Mouse (Mus musculus) embryonic facial prominence, embryonic 13.5 days (tissue): ENCODE data around the gene Gm10037. TPM values are rescaled to one million over a fixed set of nuclear protein-coding genes. Genes with fewer than 3 reads are reported as not detected.
A peak's percentile ranks its signal among the peaks of the same experiment; 100 is the strongest.
"Not testable (repeated sequence)": the region's sequence is repeated elsewhere in the genome, so short reads cannot be mapped to it uniquely, and the experiment has no call there.

Experiments
- ATAC-seq: fragments of 200-750 bp; cut with Nextera tagmentation; 2 replicates; pipeline ENCODE4 v1.8.0; 2017; ENCODE audit warnings: low read depth; ENCODE audit not compliant: insufficient number of reproducible peaks, insufficient read depth, low FRiP score, low TSS enrichment
- H3K27ac ChIP-seq: fragments of 300-500 bp; sonication (generic); 2 replicates; pipeline ENCODE4 v1.5.1; 2015; ENCODE audit warnings: moderate library complexity, mild to moderate bottlenecking, inconsistent platforms
- H3K27me3 ChIP-seq: fragments of 300-500 bp; sonication (generic); 2 replicates; pipeline ENCODE4 v1.6.1; 2015; ENCODE audit warnings: mild to moderate bottlenecking, inconsistent platforms
- H3K36me3 ChIP-seq: fragments of 300-500 bp; sonication (generic); 2 replicates; pipeline ENCODE4 v1.6.1; 2015; ENCODE audit warnings: mild to moderate bottlenecking, inconsistent platforms
- H3K4me1 ChIP-seq: fragments of 300-500 bp; sonication (generic); 2 replicates; pipeline ENCODE4 v1.6.1; 2015; ENCODE audit warnings: inconsistent platforms
- H3K4me2 ChIP-seq: fragments of 300-500 bp; sonication (generic); 2 replicates; pipeline ENCODE4 v1.6.1; 2015; ENCODE audit warnings: moderate library complexity, mild to moderate bottlenecking, inconsistent platforms
- H3K4me3 ChIP-seq: fragments of 300-500 bp; sonication (generic); 2 replicates; pipeline ENCODE4 v1.5.1; 2015; ENCODE audit warnings: mild to moderate bottlenecking, inconsistent platforms
- H3K9ac ChIP-seq: fragments of 300-500 bp; sonication (generic); 2 replicates; pipeline ENCODE4 v1.6.1; 2015; ENCODE audit warnings: mild to moderate bottlenecking, inconsistent platforms
- H3K9me3 ChIP-seq: fragments of 300-500 bp; sonication (generic); 2 replicates; pipeline ENCODE4 v1.6.1; 2016; ENCODE audit warnings: inconsistent platforms
- WGBS: fragments of 180-500 bp; shearing (Covaris S2); methylation state at CpG from one replicate; pipeline ENCODE4 v1.1.7; 2015; ENCODE audit warnings: mixed read lengths; 5-methylcytosine and 5-hydroxymethylcytosine counted together
- polyA plus RNA-seq: library from polyadenylated mRNA; unstranded; fragments of >200 nt; fragmentation: Nextera tagmentation; extraction: Ambion mirVana; gene quantifications from 2 replicates; pipeline ENCODE4 v1.2.1, GENCODE M21; 2015

Gene Gm10037
- polyA plus RNA-seq, 1 experiment from 2014 or later: 4.1 TPM

GRCm38 (mm10) chr13:67844119-67844852 is 13.4 kb downstream of the Gm10037 start:
- Histone ChIP-seq H3K9me3 (no peaks in the 10 kb centered on the region), H3K4me1 (peaks cover 7% of the 10 kb centered on the region; the same call in 1 of the 2 replicates), H3K9ac (peak overlapping the region; percentile 66), H3K4me3 (peak overlapping the region; percentile 42), H3K27ac (no peak overlapping the region), H3K4me2 (peak overlapping the region; percentile 58), H3K36me3 (no peaks in the 10 kb centered on the region), H3K27me3 (no peaks in the 10 kb centered on the region)
- under 1% methylated on average over 16 of the region's 19 CpGs for WGBS
- peak; percentile 26; the same call in 1 of the 2 replicates for ATAC-seq

- peak overlapping the region; percentile 66 for H3K9ac ChIP-seq
- H3K27ac ChIP-seq: no peak overlapping the region
- no peaks in the 10 kb centered on the region for H3K27me3 ChIP-seq
- H3K4me2 ChIP-seq: peak overlapping the region; percentile 58
- H3K4me1 ChIP-seq: peaks cover 7% of the 10 kb centered on the region; the same call in 1 of the 2 replicates
- WGBS: 16% methylated on average over 8 of the region's 8 CpGs
- H3K36me3 ChIP-seq: no peaks in the 10 kb centered on the region
- H3K4me3 ChIP-seq: peak overlapping the region; percentile 42
- no peak for ATAC-seq
- no peaks in the 10 kb centered on the region for H3K9me3 ChIP-seq
These were observed 13.9 kb downstream of the Gm10037 start for GRCm38 (mm10) chr13:67844853-67845194.

GRCm38 (mm10) chr13:67850361-67850760 is 19.5 kb downstream of the Gm10037 start:
- H3K9ac ChIP-seq: no peak overlapping the region
- WGBS: 83% methylated on average over 3 of the region's 3 CpGs
- H3K36me3 ChIP-seq: no peaks in the 10 kb centered on the region
- ATAC-seq: no peak
- no peaks in the 10 kb centered on the region for H3K9me3 ChIP-seq
- H3K4me1 ChIP-seq: no peaks in the 10 kb centered on the region
- no peaks in the 10 kb centered on the region for H3K27me3 ChIP-seq
- H3K27ac ChIP-seq: no peak overlapping the region
- no peak overlapping the region for H3K4me3 ChIP-seq
- H3K4me2 ChIP-seq: no peak overlapping the region

- H3K27ac ChIP-seq: no peak overlapping the region
- no peaks in the 10 kb centered on the region for H3K27me3 ChIP-seq
- no peak overlapping the region for H3K4me3 ChIP-seq
- H3K4me1 ChIP-seq: no peaks in the 10 kb centered on the region
- no peak overlapping the region for H3K4me2 ChIP-seq
- H3K9ac ChIP-seq: no peak overlapping the region
- no peaks in the 10 kb centered on the region for H3K36me3 ChIP-seq
- ATAC-seq: no peak
- H3K9me3 ChIP-seq: no peaks in the 10 kb centered on the region
- WGBS: 66% methylated on average over 6 of the region's 6 CpGs
These were observed 22.2 kb downstream of the Gm10037 start for GRCm38 (mm10) chr13:67853130-67853529.

- no peak overlapping the region for H3K27ac ChIP-seq
- no peak for ATAC-seq
- 81% methylated on average over 2 of the region's 2 CpGs for WGBS
These were observed 23.1 kb downstream of the Gm10037 start for GRCm38 (mm10) chr13:67853983-67854382.

GRCm38 (mm10) chr13:67857317-67857716 is 26.4 kb downstream of the Gm10037 start:
- WGBS: 32% methylated on average over 1 of the region's 1 CpGs
- no peaks in the 10 kb centered on the region for H3K36me3 ChIP-seq
- no peak for ATAC-seq
- H3K9me3 ChIP-seq: no peaks in the 10 kb centered on the region
- no peak overlapping the region for H3K4me2 ChIP-seq
- no peak overlapping the region for H3K4me3 ChIP-seq
- H3K9ac ChIP-seq: no peak overlapping the region
- no peak overlapping the region for H3K27ac ChIP-seq
- no peaks in the 10 kb centered on the region for H3K27me3 ChIP-seq
- H3K4me1 ChIP-seq: no peaks in the 10 kb centered on the region

More at GRCm38 (mm10) chr13:67853983-67854382, 23.1 kb downstream of the Gm10037 start:
- no peak overlapping the region for H3K9ac ChIP-seq
- no peaks in the 10 kb centered on the region for H3K4me1 ChIP-seq
- H3K36me3 ChIP-seq: no peaks in the 10 kb centered on the region
- H3K4me2 ChIP-seq: no peak overlapping the region
- no peak overlapping the region for H3K4me3 ChIP-seq
- no peaks in the 10 kb centered on the region for H3K27me3 ChIP-seq
- no peaks in the 10 kb centered on the region for H3K9me3 ChIP-seq

GRCm38 (mm10) chr13:67862508-67862907 is 31.6 kb downstream of the Gm10037 start:
- H3K9me3 ChIP-seq: no peaks in the 10 kb centered on the region
- WGBS: 80% methylated on average over 9 of the region's 9 CpGs
- no peaks in the 10 kb centered on the region for H3K36me3 ChIP-seq
- no peak overlapping the region for H3K4me2 ChIP-seq
- H3K9ac ChIP-seq: no peak overlapping the region
- H3K4me3 ChIP-seq: no peak overlapping the region
- no peaks in the 10 kb centered on the region for H3K27me3 ChIP-seq
- ATAC-seq: no peak
- H3K4me1 ChIP-seq: no peaks in the 10 kb centered on the region
- no peak overlapping the region for H3K27ac ChIP-seq

GRCm38 (mm10) chr13:67863026-67863425 is 32.1 kb downstream of the Gm10037 start, which contains the start of gene BC048507:
TSS of gene BC048507 (plus strand) at chr13:67863326.
- no peaks in the 10 kb centered on the region for H3K4me1 ChIP-seq
- no peaks in the 10 kb centered on the region for H3K36me3 ChIP-seq
- no peak within 1 kb of the TSS for H3K4me3 ChIP-seq
- H3K27me3 ChIP-seq: no peaks in the 10 kb centered on the region
- WGBS: 80% methylated on average over 11 of the region's 11 CpGs
- H3K27ac ChIP-seq: no peak within 1 kb of the TSS
- no peak for ATAC-seq
- no peak within 1 kb of the TSS for H3K4me2 ChIP-seq
- no peaks in the 10 kb centered on the region for H3K9me3 ChIP-seq
- H3K9ac ChIP-seq: no peak within 1 kb of the TSS

GRCm38 (mm10) chr13:67864764-67865350 is 34.0 kb downstream of the Gm10037 start:
- no peak for ATAC-seq
- no peak overlapping the region for H3K27ac ChIP-seq
- H3K36me3 ChIP-seq: no peaks in the 10 kb centered on the region
- no peaks in the 10 kb centered on the region for H3K27me3 ChIP-seq
- WGBS: 62% methylated on average over 5 of the region's 5 CpGs
- no peaks in the 10 kb centered on the region for H3K9me3 ChIP-seq
- H3K9ac ChIP-seq: no peak overlapping the region
- no peaks in the 10 kb centered on the region for H3K4me1 ChIP-seq
- H3K4me3 ChIP-seq: no peak overlapping the region
- H3K4me2 ChIP-seq: no peak overlapping the region

GRCm38 (mm10) chr13:67867899-67868298 is 37.0 kb downstream of the Gm10037 start:
- no peak overlapping the region for H3K27ac ChIP-seq
- no peak overlapping the region for H3K9ac ChIP-seq
- no peaks in the 10 kb centered on the region for H3K36me3 ChIP-seq
- H3K4me1 ChIP-seq: no peaks in the 10 kb centered on the region
- ATAC-seq: no peak
- no peaks in the 10 kb centered on the region for H3K27me3 ChIP-seq
- no peak overlapping the region for H3K4me3 ChIP-seq
- 0 out of 2 replicates have a peak, but pooled peaks cover 3% of the 10 kb centered on the region for H3K9me3 ChIP-seq
- WGBS: 32% methylated on average over 3 of the region's 3 CpGs
- H3K4me2 ChIP-seq: no peak overlapping the region

GRCm38 (mm10) chr13:67876049-67876698 is 45.3 kb downstream of the Gm10037 start:
- H3K27me3 ChIP-seq, H3K36me3 ChIP-seq, H3K9me3 ChIP-seq, ATAC-seq, H3K9ac ChIP-seq, H3K27ac ChIP-seq, H3K4me2 ChIP-seq, H3K4me1 ChIP-seq, H3K4me3 ChIP-seq: not testable (repeated sequence)
- 39% methylated on average over 8 of the region's 12 CpGs for WGBS
